Mouse (Mus musculus) cerebellum, adult 8-10 months (tissue): ENCODE measurements around the gene Setd4.
"Not testable (repeated sequence)": the region's sequence is repeated elsewhere in the genome, so short reads cannot be mapped to it uniquely, and the experiment has no call there.

Experiments used
- DNase-seq: peaks from one replicate; pipeline ENCODE4 v3.0.0; 2022

Setd4 gene

GRCm38 (mm10) chr16:93603439-93604212, at the start of gene Setd4:
Setd4 (minus strand) TSS chr16:93604063.
- DNase-seq, result peak; percentile 96

GRCm38 (mm10) chr16:93648441-93649183, 44.7 kb upstream of the Setd4 start:
- no peak for DNase-seq

GRCm38 (mm10) chr16:93644006-93644405, 40.1 kb upstream of the Setd4 start:
- no peak for DNase-seq

GRCm38 (mm10) chr16:93627761-93628400, 24.0 kb upstream of the Setd4 start, which contains the start of gene Gm5678:
Gm5678 (plus strand) TSS chr16:93628097.
- no peak for DNase-seq

- no peak for DNase-seq
Observed at GRCm38 (mm10) chr16:93626745-93627144, 22.9 kb upstream of the Setd4 start.

GRCm38 (mm10) chr16:93624671-93625070, 20.8 kb upstream of the Setd4 start:
- no peak for DNase-seq

GRCm38 (mm10) chr16:93623759-93624158, 19.9 kb upstream of the Setd4 start:
- DNase-seq, result not testable (repeated sequence)

GRCm38 (mm10) chr16:93615118-93615870, 11.4 kb upstream of the Setd4 start:
- peak; percentile 59 for DNase-seq

GRCm38 (mm10) chr16:93610961-93611360, 7.1 kb upstream of the Setd4 start:
- DNase-seq, result no peak

GRCm38 (mm10) chr16:93609796-93610195, 5.9 kb upstream of the Setd4 start:
- no peak for DNase-seq

GRCm38 (mm10) chr16:93608731-93609130, 4.9 kb upstream of the Setd4 start:
- no peak for DNase-seq

- DNase-seq, result peak; percentile 80
Observed at GRCm38 (mm10) chr16:93607669-93608101, 3.8 kb upstream of the Setd4 start.

GRCm38 (mm10) chr16:93606146-93606545, 2.3 kb upstream of the Setd4 start:
- no peak for DNase-seq

- DNase-seq, result no peak
Observed at GRCm38 (mm10) chr16:93605553-93605952, 1.7 kb upstream of the Setd4 start, which contains the start of gene Cbr1. Cbr1 (plus strand) TSS chr16:93605853.

GRCm38 (mm10) chr16:93604481-93604969, 662 bp upstream of the Setd4 start:
- DNase-seq, result no peak

GRCm38 (mm10) chr16:93599461-93599860, 4.4 kb downstream of the Setd4 start:
- DNase-seq, result no peak

GRCm38 (mm10) chr16:93597551-93597950, 6.3 kb downstream of the Setd4 start:
- no peak for DNase-seq

- DNase-seq, result no peak
Observed at GRCm38 (mm10) chr16:93596807-93597206, 7.1 kb downstream of the Setd4 start.

GRCm38 (mm10) chr16:93595766-93596165, 8.1 kb downstream of the Setd4 start:
- no peak for DNase-seq

GRCm38 (mm10) chr16:93594448-93594847, 9.4 kb downstream of the Setd4 start:
- DNase-seq, result no peak

GRCm38 (mm10) chr16:93593406-93593805, 10.5 kb downstream of the Setd4 start:
- no peak for DNase-seq

- DNase-seq, result no peak
Observed at GRCm38 (mm10) chr16:93592711-93593110, 11.2 kb downstream of the Setd4 start.
